Mouse (Mus musculus) c-Kit-positive CD71-positive TER-119-negative erythroid progenitor cells, embryonic 14.5 days (primary cell): ENCODE measurements around the gene Rpusd3.

Experiments
- DNase-seq: peaks from one replicate; pipeline ENCODE4 v3.0.0-alpha.2; 2013; ENCODE audit warnings: low read depth

The Rpusd3 gene

GRCm38 (mm10) chr6:113419199-113419587 lies at the start of gene Rpusd3:
Gene Rpusd3, minus strand, starts transcription at chr6:113419340.
- DNase-seq = peak; percentile 99

GRCm38 (mm10) chr6:113468512-113468911 lies 49.4 kb upstream of the Rpusd3 start:
- DNase-seq = no peak

GRCm38 (mm10) chr6:113465602-113466001 lies 46.5 kb upstream of the Rpusd3 start:
- DNase-seq = no peak

- DNase-seq = no peak
These were observed 44.9 kb upstream of the Rpusd3 start for GRCm38 (mm10) chr6:113464040-113464439.

- no peak for DNase-seq
These were observed 39.5 kb upstream of the Rpusd3 start for GRCm38 (mm10) chr6:113458635-113459034.

- DNase-seq = no peak
These were observed 38.9 kb upstream of the Rpusd3 start, which contains the start of gene Il17re for GRCm38 (mm10) chr6:113457952-113458534. Gene Il17re, plus strand, starts transcription at chr6:113458484.

GRCm38 (mm10) chr6:113455007-113455406 lies 35.9 kb upstream of the Rpusd3 start:
- DNase-seq = no peak

- no peak for DNase-seq
These were observed 32.7 kb upstream of the Rpusd3 start for GRCm38 (mm10) chr6:113451839-113452238.

- no peak for DNase-seq
These were observed 28.5 kb upstream of the Rpusd3 start for GRCm38 (mm10) chr6:113447639-113448038.

GRCm38 (mm10) chr6:113444207-113444965 lies 25.2 kb upstream of the Rpusd3 start:
- DNase-seq = no peak

- peak; percentile 31 for DNase-seq
These were observed 24.0 kb upstream of the Rpusd3 start for GRCm38 (mm10) chr6:113443091-113443490.

GRCm38 (mm10) chr6:113442442-113443090 lies 23.4 kb upstream of the Rpusd3 start, which contains the start of gene Jagn1:
Gene Jagn1, plus strand, starts transcription at chr6:113442569.
- peak; percentile 96 for DNase-seq

GRCm38 (mm10) chr6:113442087-113442441 lies 22.9 kb upstream of the Rpusd3 start:
- no peak for DNase-seq

GRCm38 (mm10) chr6:113441147-113441680 lies 22.1 kb upstream of the Rpusd3 start:
- peak; percentile 83 for DNase-seq

GRCm38 (mm10) chr6:113440686-113441085 lies 21.5 kb upstream of the Rpusd3 start:
- no peak for DNase-seq

- no peak for DNase-seq
These were observed 19.7 kb upstream of the Rpusd3 start for GRCm38 (mm10) chr6:113438721-113439430.

GRCm38 (mm10) chr6:113437135-113437534 lies 18.0 kb upstream of the Rpusd3 start:
- no peak for DNase-seq

- DNase-seq = no peak
These were observed 16.6 kb upstream of the Rpusd3 start, which contains the start of gene Cidec for GRCm38 (mm10) chr6:113435664-113436205. Gene Cidec, minus strand, starts transcription at chr6:113435760.

- no peak for DNase-seq
These were observed 15.6 kb upstream of the Rpusd3 start for GRCm38 (mm10) chr6:113434691-113435090.

GRCm38 (mm10) chr6:113433661-113434060 lies 14.5 kb upstream of the Rpusd3 start:
- DNase-seq = no peak

GRCm38 (mm10) chr6:113431801-113432200 lies 12.7 kb upstream of the Rpusd3 start:
- DNase-seq = no peak

GRCm38 (mm10) chr6:113430846-113431245 lies 11.7 kb upstream of the Rpusd3 start:
- no peak for DNase-seq
